ENCODE assay signal across 24 mouse cellular contexts in the genomic region with DNA sequence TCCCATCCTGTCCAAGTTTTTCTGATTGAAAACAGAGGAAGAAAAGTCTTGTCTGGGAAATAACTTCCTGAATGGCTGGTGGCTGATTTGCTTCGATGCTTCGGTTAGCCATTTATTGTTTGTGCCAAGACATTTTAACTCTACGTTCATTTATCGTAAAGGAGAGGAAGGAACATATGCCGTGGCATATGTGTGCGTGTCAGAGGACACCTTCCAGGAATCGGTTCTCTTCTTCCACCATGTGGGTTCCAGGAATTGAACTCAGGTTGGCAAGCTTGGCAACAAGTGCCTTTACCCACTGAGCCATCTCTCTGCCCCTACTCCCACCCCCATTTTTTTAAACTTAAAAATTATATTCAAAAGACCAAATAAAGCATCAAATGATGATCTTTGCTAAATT.
"Had no signal": no experiment of that assay in that cellular context is flagged by ENCODE, and none has a peak within 500 bp of the region (broad histone marks: within the 10 kb centered on the region; RNA-seq: fewer than 3 reads in every experiment).

No protein-coding gene starts in this region.

- H3K27me3 ChIP-seq: embryonic facial prominence, embryonic 12.5 days; embryonic facial prominence, embryonic 13.5 days; embryonic facial prominence, embryonic 15.5 days; forebrain, embryonic 13.5 days; forebrain, embryonic 15.5 days; heart, embryonic 12.5 days had no signal

- H3K9ac ChIP-seq: embryonic facial prominence, embryonic 12.5 days; embryonic facial prominence, embryonic 13.5 days; embryonic facial prominence, embryonic 15.5 days; forebrain, embryonic 12.5 days; forebrain, embryonic 13.5 days; forebrain, embryonic 15.5 days; forebrain, postnatal 0 days; heart, embryonic 12.5 days had no signal

- H3K36me3 ChIP-seq: embryonic facial prominence, embryonic 12.5 days; embryonic facial prominence, embryonic 13.5 days; embryonic facial prominence, embryonic 15.5 days; forebrain, embryonic 10.5 days; forebrain, embryonic 12.5 days; forebrain, embryonic 15.5 days; heart, embryonic 10.5 days; heart, embryonic 12.5 days had no signal

- H3K4me1 ChIP-seq: embryonic facial prominence, embryonic 12.5 days; embryonic facial prominence, embryonic 15.5 days; forebrain, embryonic 12.5 days; forebrain, embryonic 13.5 days; heart, embryonic 10.5 days; heart, embryonic 12.5 days had no signal

- H3K27ac ChIP-seq: embryonic facial prominence, embryonic 12.5 days; embryonic facial prominence, embryonic 13.5 days; embryonic facial prominence, embryonic 15.5 days; forebrain, embryonic 10.5 days; forebrain, embryonic 12.5 days; forebrain, embryonic 13.5 days; forebrain, embryonic 15.5 days; gastrocnemius, adult 2 months; heart, adult 2 months; heart, embryonic 10.5 days had no signal

- H3K9me3 ChIP-seq: embryonic facial prominence, embryonic 12.5 days; embryonic facial prominence, embryonic 13.5 days; embryonic facial prominence, embryonic 15.5 days; forebrain, embryonic 10.5 days; forebrain, embryonic 12.5 days; forebrain, embryonic 13.5 days; forebrain, embryonic 15.5 days; heart, embryonic 10.5 days had no signal

- H3K4me3 ChIP-seq: embryonic facial prominence, embryonic 12.5 days; embryonic facial prominence, embryonic 13.5 days; embryonic facial prominence, embryonic 15.5 days; erythroblast, embryonic 14.5 days; forebrain, embryonic 10.5 days; forebrain, embryonic 12.5 days; forebrain, embryonic 13.5 days; forebrain, embryonic 15.5 days; gastrocnemius, adult 2 months; heart, adult 2 months; heart, embryonic 10.5 days; heart, embryonic 12.5 days had no signal

- H3K4me2 ChIP-seq: embryonic facial prominence, embryonic 12.5 days; embryonic facial prominence, embryonic 13.5 days; embryonic facial prominence, embryonic 15.5 days; forebrain, embryonic 12.5 days; forebrain, embryonic 13.5 days; forebrain, embryonic 15.5 days; heart, embryonic 12.5 days had no signal

- ATAC-seq: forebrain, embryonic 13.5 days; forebrain, embryonic 14.5 days; forebrain, embryonic 15.5 days; forebrain, embryonic 16.5 days; forebrain, postnatal 0 days had no signal

- DNase-seq: cerebellum, adult 8-10 months; cerebellum, adult 9-10 months; cerebellum, adult 9-11 months; embryo, embryonic 11 days; forebrain, postnatal 0 days; gastrocnemius, adult 2 months; gastrocnemius, postnatal 10 days; gastrocnemius, postnatal 14 days; gastrocnemius, postnatal 25 days; gastrocnemius, postnatal 36 days; heart, adult 18-20 months; heart, adult 2 months had no signal
